Mouse (Mus musculus) intestine, embryonic 14.5 days (tissue): ENCODE results near the gene Gtf2i. TPM values are rescaled to one million over a fixed set of nuclear protein-coding genes. Genes with fewer than 3 reads are reported as not detected.
"Not testable (repeated sequence)": the region's sequence is repeated elsewhere in the genome, so short reads cannot be mapped to it uniquely, and the experiment has no call there.

ENCODE experiments used
- ATAC-seq: fragments of 200-750 bp; cut with Nextera tagmentation; replicated peaks from 2 replicates; pipeline ENCODE4 v1.8.0; 2017; ENCODE audit warnings: low read depth, moderate number of reproducible peaks, moderate TSS enrichment, moderate library complexity; ENCODE audit not compliant: low FRiP score, low TSS enrichment
- DNase-seq: peaks from one replicate; pipeline ENCODE4 v3.0.0-alpha.2; 2018; ENCODE audit warnings: low spot score
- H3K27ac ChIP-seq: fragments of 300-500 bp; sonication (generic); 2 replicates; pipeline ENCODE4 v1.5.1; 2014; ENCODE audit warnings: low read depth, mild to moderate bottlenecking, control low read depth
- H3K27me3 ChIP-seq: fragments of 300-500 bp; sonication (generic); replicated peaks from 2 replicates; pipeline ENCODE4 v1.6.1; 2014; ENCODE audit warnings: low read length, control low read depth; ENCODE audit not compliant: control insufficient read depth, insufficient read depth
- H3K36me3 ChIP-seq: fragments of 300-500 bp; sonication (generic); 2 replicates; pipeline ENCODE4 v1.6.1; 2014; ENCODE audit warnings: low read length, control low read depth; ENCODE audit not compliant: control insufficient read depth, insufficient read depth
- H3K4me1 ChIP-seq: fragments of 300-500 bp; sonication (generic); replicated peaks from 2 replicates; pipeline ENCODE4 v1.6.1; 2014; ENCODE audit warnings: low read length, control low read depth, mixed read lengths; ENCODE audit not compliant: control insufficient read depth, insufficient read depth
- H3K4me2 ChIP-seq: fragments of 300-500 bp; sonication (generic); 2 replicates; pipeline ENCODE4 v1.6.1; 2014; ENCODE audit warnings: low read length
- H3K4me3 ChIP-seq: fragments of 300-500 bp; sonication (generic); 2 replicates; pipeline ENCODE4 v1.5.1; 2014; ENCODE audit warnings: low read depth, low read length, control low read depth, mixed read lengths
- H3K9ac ChIP-seq: fragments of 300-500 bp; sonication (generic); 2 replicates; pipeline ENCODE4 v1.6.1; 2014; ENCODE audit warnings: mild to moderate bottlenecking, low read length
- H3K9me3 ChIP-seq: fragments of 300-500 bp; sonication (generic); 2 replicates; pipeline ENCODE4 v1.6.1; 2016; ENCODE audit warnings: low read length, control low read depth; ENCODE audit not compliant: control insufficient read depth
- WGBS: fragments of 180-500 bp; shearing (Covaris S2); extraction: QIAGEN DNeasy Blood & Tissue Kit; methylation state at CpG from one replicate; pipeline ENCODE4 v1.1.7; 2014; 5-methylcytosine and 5-hydroxymethylcytosine counted together
- polyA plus RNA-seq: library from polyadenylated mRNA; unstranded; fragments of >200 nt; fragmentation: Nextera tagmentation; extraction: Ambion mirVana; gene quantifications from 2 replicates; pipeline ENCODE4 v1.2.1, GENCODE M21; 2014

Gene Gtf2i
- polyA plus RNA-seq: 145 and 157 TPM in 2 replicates

DNA sequence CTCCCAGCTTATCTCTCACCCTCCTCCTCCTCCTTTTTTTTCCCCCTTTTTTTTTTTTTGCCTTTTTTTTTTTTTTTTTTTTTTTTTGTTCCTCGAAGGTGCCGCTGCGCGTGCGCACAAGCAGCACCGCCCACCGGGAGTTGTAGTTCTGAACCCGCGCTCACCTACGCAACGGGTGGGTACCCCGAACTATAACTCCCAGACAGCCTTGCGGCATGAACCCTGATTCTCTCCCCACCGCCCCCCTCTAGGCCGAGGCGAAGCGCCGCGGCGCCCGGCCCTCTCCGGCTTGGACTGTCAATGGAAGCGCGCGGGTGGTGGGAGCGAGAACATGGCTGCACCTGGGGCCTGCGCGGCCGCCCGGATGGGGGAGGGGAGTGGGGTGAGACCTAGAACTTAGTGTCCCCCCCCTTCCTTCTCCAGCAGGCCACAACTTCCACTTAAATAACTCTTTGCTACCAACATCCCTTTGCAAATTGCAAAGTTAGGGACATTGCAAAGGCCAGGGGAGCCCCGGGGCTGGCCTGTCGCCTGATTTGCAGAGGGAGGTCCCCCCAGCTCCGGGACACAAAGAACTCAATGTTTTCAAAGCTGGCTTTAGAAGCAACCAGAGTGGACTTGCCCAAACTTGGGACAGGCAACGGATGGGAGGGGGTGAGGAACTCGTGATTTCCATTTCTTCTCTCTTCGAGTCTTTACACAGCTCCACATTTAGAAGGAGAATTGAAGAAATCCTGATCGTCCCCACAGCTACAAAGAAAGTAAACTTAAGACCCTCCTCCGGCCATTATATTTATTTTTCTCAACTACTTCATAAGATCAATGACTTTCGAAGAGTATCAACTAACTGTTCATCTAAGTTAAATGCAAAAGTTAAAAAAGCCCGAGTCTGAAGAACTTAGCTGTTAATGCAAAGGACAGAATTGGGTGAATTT lies at the start of gene Gtf2i:
TSS of gene Gtf2i (minus strand) at position 73 of the 935 bp plus-strand sequence.
- ATAC-seq (peak; percentile 92), DNase-seq (peak; percentile 96)
- H3K4me3 ChIP-seq: peak within 1 kb of the TSS; percentile 98
- peak within 1 kb of the TSS; percentile 100 for H3K27ac ChIP-seq
- H3K9me3 ChIP-seq: no peaks in the 10 kb centered on the region
- H3K36me3 ChIP-seq: peaks cover 15% of the 10 kb centered on the region; the same call in 1 of the 2 replicates
- under 1% methylated on average over 40 of the region's 40 CpGs for WGBS
- H3K27me3 ChIP-seq: no peaks in the 10 kb centered on the region
- peak within 1 kb of the TSS; percentile 94 for H3K4me2 ChIP-seq
- H3K9ac ChIP-seq: peak within 1 kb of the TSS; percentile 100
- H3K4me1 ChIP-seq: peaks cover 20% of the 10 kb centered on the region

DNA sequence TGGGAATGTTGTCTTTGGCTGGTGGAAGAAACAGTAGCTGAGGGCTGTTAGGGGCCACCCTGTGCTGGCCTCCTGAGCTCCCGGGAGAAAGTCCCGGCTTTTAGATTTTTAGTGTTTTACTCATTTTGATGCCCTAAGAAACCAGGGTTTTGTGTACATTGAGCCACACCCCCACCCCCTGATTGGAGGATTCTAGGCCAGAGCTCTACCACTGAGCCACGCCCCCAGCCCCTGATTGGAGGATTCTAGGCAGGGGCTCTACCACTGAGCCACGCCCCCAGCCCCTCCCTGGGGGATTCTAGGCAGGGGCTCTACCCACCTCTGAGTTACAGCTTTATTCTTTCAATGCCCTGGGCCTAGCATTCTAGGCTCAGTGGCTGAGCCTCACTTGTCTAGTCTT lies 44.5 kb upstream of the Gtf2i start:
- H3K4me1 ChIP-seq: no peaks in the 10 kb centered on the region
- peaks cover 60% of the 10 kb centered on the region for H3K36me3 ChIP-seq
- no peak overlapping the region for H3K4me2 ChIP-seq
- DNase-seq: no peak
- no peak overlapping the region for H3K27ac ChIP-seq
- H3K4me3 ChIP-seq: no peak overlapping the region
- ATAC-seq: no peak
- H3K9ac ChIP-seq: no peak overlapping the region
- 86% methylated on average over 4 of the region's 4 CpGs for WGBS
- no peaks in the 10 kb centered on the region for H3K9me3 ChIP-seq
- H3K27me3 ChIP-seq: no peaks in the 10 kb centered on the region

DNA sequence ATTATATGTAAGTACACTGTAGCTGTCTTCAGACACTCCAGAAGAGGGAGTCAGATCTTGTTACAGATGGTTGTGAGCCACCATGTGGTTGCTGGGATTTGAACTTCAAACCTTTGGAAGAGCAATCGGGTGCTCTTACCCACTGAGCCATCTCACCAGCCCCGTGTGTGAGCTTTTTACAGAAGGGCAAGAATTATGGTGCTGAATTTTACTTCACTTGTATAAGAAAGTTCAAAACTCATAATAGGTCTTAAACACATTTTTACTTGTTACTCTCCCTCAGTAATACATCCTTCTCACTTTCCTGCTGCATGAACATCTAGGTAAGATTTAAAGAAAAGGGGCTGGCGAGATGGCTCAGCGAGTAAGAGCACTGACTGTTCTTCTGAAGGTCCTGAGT lies 40.8 kb upstream of the Gtf2i start:
- H3K36me3 ChIP-seq: peaks cover 30% of the 10 kb centered on the region
- WGBS: 91% methylated on average over 4 of the region's 4 CpGs
- not testable (repeated sequence) for H3K4me2 ChIP-seq, H3K4me1 ChIP-seq, H3K27me3 ChIP-seq, H3K4me3 ChIP-seq, H3K27ac ChIP-seq, H3K9ac ChIP-seq, ATAC-seq, DNase-seq, H3K9me3 ChIP-seq

- DNase-seq (no peak), ATAC-seq (no peak)
- no peak overlapping the region for H3K27ac ChIP-seq
- no peak overlapping the region for H3K9ac ChIP-seq
- H3K4me2 ChIP-seq: no peak overlapping the region
- H3K9me3 ChIP-seq: no peaks in the 10 kb centered on the region
- H3K4me3 ChIP-seq: no peak overlapping the region
- H3K27me3 ChIP-seq: no peaks in the 10 kb centered on the region
- WGBS: 65% methylated on average over 4 of the region's 4 CpGs
- peaks cover 8% of the 10 kb centered on the region for H3K36me3 ChIP-seq
- H3K4me1 ChIP-seq: no peaks in the 10 kb centered on the region; the same call in 1 of the 2 replicates
These were observed 38.6 kb upstream of the Gtf2i start for GRCm38 (mm10) chr5:134353117-134353516.

DNA sequence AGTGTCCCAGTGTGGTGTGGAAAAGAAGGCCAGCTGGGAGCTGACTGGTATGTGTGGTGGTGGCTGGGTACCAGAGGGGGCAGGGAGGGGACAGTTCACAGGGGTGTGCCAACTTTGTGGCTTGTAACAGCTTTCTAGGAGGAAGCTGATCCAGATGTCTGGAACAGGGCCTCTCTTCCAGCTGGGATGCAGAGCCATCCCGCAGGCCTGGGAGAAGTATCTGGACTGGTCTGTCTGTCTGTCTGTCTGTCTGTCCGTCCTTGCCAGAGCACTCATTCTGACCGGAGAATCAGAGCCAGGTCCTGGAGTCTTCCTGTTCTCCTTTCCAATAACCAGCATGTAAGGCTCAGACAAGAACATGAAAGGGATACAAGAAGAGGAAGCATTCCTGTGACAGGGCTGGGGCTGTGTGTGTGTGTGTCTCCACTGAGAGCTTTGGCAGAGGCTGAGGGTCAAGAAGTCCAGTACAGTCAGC lies 38.0 kb upstream of the Gtf2i start:
- Histone ChIP-seq H3K4me1 (no peaks in the 10 kb centered on the region; the same call in 1 of the 2 replicates), H3K27ac (no peak overlapping the region), H3K4me2 (no peak overlapping the region), H3K36me3 (peaks cover 3% of the 10 kb centered on the region; the same call in 1 of the 2 replicates), H3K9me3 (no peaks in the 10 kb centered on the region), H3K4me3 (no peak overlapping the region), H3K9ac (no peak overlapping the region), H3K27me3 (no peaks in the 10 kb centered on the region)
- DNase-seq: no peak
- ATAC-seq: no peak
- WGBS: 64% methylated on average over 3 of the region's 3 CpGs

GRCm38 (mm10) chr5:134350660-134351059 lies 36.1 kb upstream of the Gtf2i start:
- Histone ChIP-seq H3K9ac (no peak overlapping the region), H3K4me3 (no peak overlapping the region)
- WGBS: 13% methylated on average over 10 of the region's 10 CpGs

GRCm38 (mm10) chr5:134347066-134347465 lies 32.5 kb upstream of the Gtf2i start:
- H3K4me3 ChIP-seq: no peak overlapping the region
- no peak overlapping the region for H3K4me2 ChIP-seq
- H3K36me3 ChIP-seq: no peaks in the 10 kb centered on the region
- H3K4me1 ChIP-seq: no peaks in the 10 kb centered on the region; the same call in 1 of the 2 replicates
- 76% methylated on average over 2 of the region's 2 CpGs for WGBS
- DNase-seq (no peak), ATAC-seq (no peak)
- H3K9me3 ChIP-seq: no peaks in the 10 kb centered on the region
- H3K27ac ChIP-seq: no peak overlapping the region
- no peaks in the 10 kb centered on the region for H3K27me3 ChIP-seq
- no peak overlapping the region for H3K9ac ChIP-seq

More at GRCm38 (mm10) chr5:134350660-134351059, 36.1 kb upstream of the Gtf2i start:
- Histone ChIP-seq H3K27me3 (no peaks in the 10 kb centered on the region), H3K36me3 (no peaks in the 10 kb centered on the region), H3K4me1 (no peaks in the 10 kb centered on the region; the same call in 1 of the 2 replicates), H3K9me3 (no peaks in the 10 kb centered on the region), H3K27ac (no peak overlapping the region), H3K4me2 (peak overlapping the region; percentile 30)
- DNase-seq (peak; percentile 77), ATAC-seq (peak; percentile 89)

DNA sequence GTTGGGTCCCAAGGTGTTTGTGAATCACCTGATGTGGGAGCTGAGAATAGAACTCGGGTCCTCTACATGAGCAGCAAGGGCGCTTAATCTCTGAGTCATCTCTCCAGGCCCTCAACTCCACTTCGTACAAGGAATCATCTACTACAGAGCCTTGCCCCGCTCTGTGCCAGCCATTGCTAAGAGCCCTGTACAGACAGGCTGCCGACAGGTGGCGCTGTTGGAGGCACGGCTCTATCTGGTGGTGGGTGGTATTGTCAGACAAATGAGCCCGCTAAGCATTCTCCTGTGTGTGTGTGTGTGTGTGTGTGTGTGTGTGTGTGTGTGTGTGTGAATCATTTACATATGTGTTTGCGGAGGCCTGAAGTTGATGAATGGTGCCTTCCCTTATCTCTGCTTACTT lies 30.9 kb upstream of the Gtf2i start:
- Histone ChIP-seq H3K9ac (no peak overlapping the region), H3K27ac (no peak overlapping the region), H3K4me3 (no peak overlapping the region), H3K27me3 (no peaks in the 10 kb centered on the region), H3K36me3 (no peaks in the 10 kb centered on the region), H3K4me1 (no peaks in the 10 kb centered on the region), H3K9me3 (no peaks in the 10 kb centered on the region), H3K4me2 (no peak overlapping the region)
- 77% methylated on average over 9 of the region's 9 CpGs for WGBS
- DNase-seq (no peak), ATAC-seq (no peak)
